Mouse (Mus musculus): Measurements from ENCODE around the gene Dnah6. TPM values are rescaled to one million over a fixed set of nuclear protein-coding genes. Genes with fewer than 3 reads are reported as not detected.

Gene Dnah6
- polyA plus RNA-seq, 1 experiment from 2014 or later = 0.01 TPM

GRCm38 (mm10) chr6:73064551-73064950 lies 156.9 kb downstream of the Dnah6 start:
- Histone ChIP-seq H3K4me2 (ENCODE audit: low read depth, low read length) (no peak overlapping the region), H3K4me1 (ENCODE audit: insufficient read depth) (no peaks in the 10 kb centered on the region), H3K27ac (ENCODE audit: low read depth) (no peak overlapping the region), H3K27me3 (ENCODE audit: insufficient read depth, low read length) (no peaks in the 10 kb centered on the region), H3K4me3 (ENCODE audit: low read depth, low read length) (no peak overlapping the region), H3K9me3 (ENCODE audit: low read length) (no peaks in the 10 kb centered on the region), H3K9ac (replicated peaks) (no peak overlapping the region), H3K36me3 (replicated peaks; ENCODE audit: insufficient read depth, low read length) (no peaks in the 10 kb centered on the region)
- ATAC-seq (no peak), DNase-seq (no peak)
- no peak for TF ChIP-seq CTCF (IDR thresholded peaks at IDR 0.05; ENCODE audit: low read depth)
- no peak for TF ChIP-seq EP300 (IDR thresholded peaks at IDR 0.05; ENCODE audit: low read depth)
- WGBS (ENCODE audit: insufficient replicate concordance) = 81% methylated on average over 3 of the region's 3 CpGs

GRCm38 (mm10) chr6:73059596-73060121 lies 161.8 kb downstream of the Dnah6 start:
- Histone ChIP-seq H3K36me3 (replicated peaks; ENCODE audit: insufficient read depth, low read length) (no peaks in the 10 kb centered on the region), H3K4me2 (ENCODE audit: low read depth, low read length) (no peak overlapping the region), H3K9me3 (ENCODE audit: low read length) (peaks cover 12% of the 10 kb centered on the region; the same call in 1 of the 2 replicates), H3K4me3 (ENCODE audit: low read depth, low read length) (no peak overlapping the region), H3K27me3 (ENCODE audit: insufficient read depth, low read length) (no peaks in the 10 kb centered on the region), H3K4me1 (ENCODE audit: insufficient read depth) (no peaks in the 10 kb centered on the region), H3K27ac (ENCODE audit: low read depth) (no peak overlapping the region), H3K9ac (replicated peaks) (no peak overlapping the region)
- no peak for DNase-seq
- WGBS (ENCODE audit: insufficient replicate concordance) = 68% methylated on average over 7 of the region's 7 CpGs
- TF ChIP-seq EP300 (IDR thresholded peaks at IDR 0.05; ENCODE audit: low read depth) (no peak), CTCF (IDR thresholded peaks at IDR 0.05; ENCODE audit: low read depth) (no peak)
- no peak for ATAC-seq

GRCm38 (mm10) chr6:73059162-73059561 lies 162.3 kb downstream of the Dnah6 start:
- H3K4me3 ChIP-seq (ENCODE audit: low read depth, low read length) = no peak overlapping the region
- no peak for DNase-seq
- no peak overlapping the region for H3K27ac ChIP-seq (ENCODE audit: low read depth)
- 92% methylated on average over 4 of the region's 4 CpGs for WGBS (ENCODE audit: insufficient replicate concordance)
- no peaks in the 10 kb centered on the region for H3K27me3 ChIP-seq (ENCODE audit: insufficient read depth, low read length)
- no peak overlapping the region for H3K9ac ChIP-seq (replicated peaks)
- TF ChIP-seq CTCF (IDR thresholded peaks at IDR 0.05; ENCODE audit: low read depth) (no peak), EP300 (IDR thresholded peaks at IDR 0.05; ENCODE audit: low read depth) (no peak)
- no peak overlapping the region for H3K4me2 ChIP-seq (ENCODE audit: low read depth, low read length)
- H3K4me1 ChIP-seq (ENCODE audit: insufficient read depth) = no peaks in the 10 kb centered on the region
- ATAC-seq = no peak
- H3K9me3 ChIP-seq (ENCODE audit: low read length) = peaks cover 12% of the 10 kb centered on the region; the same call in 1 of the 2 replicates
- H3K36me3 ChIP-seq (replicated peaks; ENCODE audit: insufficient read depth, low read length) = no peaks in the 10 kb centered on the region

- H3K9ac ChIP-seq (replicated peaks) = no peak overlapping the region
- H3K4me3 ChIP-seq (ENCODE audit: low read depth, low read length) = no peak overlapping the region
- ATAC-seq (no peak), DNase-seq (no peak)
- H3K9me3 ChIP-seq (ENCODE audit: low read length) = peaks cover 12% of the 10 kb centered on the region; the same call in 1 of the 2 replicates
- no peak for TF ChIP-seq CTCF (IDR thresholded peaks at IDR 0.05; ENCODE audit: low read depth)
- no peak for TF ChIP-seq EP300 (IDR thresholded peaks at IDR 0.05; ENCODE audit: low read depth)
- no peak overlapping the region for H3K27ac ChIP-seq (ENCODE audit: low read depth)
- H3K27me3 ChIP-seq (ENCODE audit: insufficient read depth, low read length) = no peaks in the 10 kb centered on the region
- no peaks in the 10 kb centered on the region for H3K4me1 ChIP-seq (ENCODE audit: insufficient read depth)
- H3K36me3 ChIP-seq (replicated peaks; ENCODE audit: insufficient read depth, low read length) = no peaks in the 10 kb centered on the region
- 85% methylated on average over 6 of the region's 6 CpGs for WGBS (ENCODE audit: insufficient replicate concordance)
- H3K4me2 ChIP-seq (ENCODE audit: low read depth, low read length) = no peak overlapping the region
Observed at GRCm38 (mm10) chr6:73055347-73055746, 166.1 kb downstream of the Dnah6 start.

GRCm38 (mm10) chr6:73054807-73055206 lies 166.6 kb downstream of the Dnah6 start:
- Histone ChIP-seq H3K27me3 (ENCODE audit: insufficient read depth, low read length) (no peaks in the 10 kb centered on the region), H3K4me1 (ENCODE audit: insufficient read depth) (no peaks in the 10 kb centered on the region), H3K9ac (replicated peaks) (no peak overlapping the region), H3K9me3 (ENCODE audit: low read length) (peaks cover 12% of the 10 kb centered on the region; the same call in 1 of the 2 replicates), H3K4me3 (ENCODE audit: low read depth, low read length) (no peak overlapping the region), H3K36me3 (replicated peaks; ENCODE audit: insufficient read depth, low read length) (no peaks in the 10 kb centered on the region), H3K4me2 (ENCODE audit: low read depth, low read length) (no peak overlapping the region), H3K27ac (ENCODE audit: low read depth) (no peak overlapping the region)
- WGBS (ENCODE audit: insufficient replicate concordance) = 82% methylated on average over 6 of the region's 6 CpGs
- no peak for ATAC-seq
- no peak for DNase-seq
- TF ChIP-seq CTCF (IDR thresholded peaks at IDR 0.05; ENCODE audit: low read depth) (no peak), EP300 (IDR thresholded peaks at IDR 0.05; ENCODE audit: low read depth) (no peak)

- 79% methylated on average over 9 of the region's 9 CpGs for WGBS (ENCODE audit: insufficient replicate concordance)
- no peaks in the 10 kb centered on the region for H3K4me1 ChIP-seq (ENCODE audit: insufficient read depth)
- H3K27ac ChIP-seq (ENCODE audit: low read depth) = no peak overlapping the region
- peaks cover 12% of the 10 kb centered on the region; the same call in 1 of the 2 replicates for H3K9me3 ChIP-seq (ENCODE audit: low read length)
- ATAC-seq (no peak), DNase-seq (no peak)
- no peak overlapping the region for H3K9ac ChIP-seq (replicated peaks)
- H3K4me3 ChIP-seq (ENCODE audit: low read depth, low read length) = no peak overlapping the region
- no peak overlapping the region for H3K4me2 ChIP-seq (ENCODE audit: low read depth, low read length)
- no peaks in the 10 kb centered on the region for H3K27me3 ChIP-seq (ENCODE audit: insufficient read depth, low read length)
- H3K36me3 ChIP-seq (replicated peaks; ENCODE audit: insufficient read depth, low read length) = no peaks in the 10 kb centered on the region
- no peak for TF ChIP-seq EP300 (IDR thresholded peaks at IDR 0.05; ENCODE audit: low read depth)
- TF ChIP-seq CTCF (IDR thresholded peaks at IDR 0.05; ENCODE audit: low read depth) = no peak
Observed at GRCm38 (mm10) chr6:73053526-73053925, 167.9 kb downstream of the Dnah6 start.
